Mouse (Mus musculus) liver, embryonic 14 days (tissue): ENCODE measurements around the gene Arpc2. TPM values are rescaled to one million over a fixed set of nuclear protein-coding genes. Genes with fewer than 3 reads are reported as not detected.

ENCODE experiments used
- polyA plus RNA-seq: library from polyadenylated mRNA; depleted of rRNA; stranded (reverse); fragments of >200 nt; gene quantifications from 2 replicates; pipeline ENCODE4 v1.2.3, GENCODE M21; 2012; rRNA removed

Gene Arpc2
- polyA plus RNA-seq: 95.7 and 105 TPM in 2 replicates

GRCm38 (mm10) chr1:74235938-74236589, at the start of gene Arpc2:
Gene Arpc2 (plus strand): TSS chr1:74236084.

GRCm38 (mm10) chr1:74194445-74194844, 41.4 kb upstream of the Arpc2 start, which contains the start of gene Cxcr1:
Gene Cxcr1 (minus strand): TSS chr1:74194631.

GRCm38 (mm10) chr1:74278538-74278937, 42.7 kb downstream of the Arpc2 start, which contains the start of gene Gpbar1:
Gene Gpbar1 (plus strand): TSS chr1:74278550.

GRCm38 (mm10) chr1:74284543-74285160, 48.8 kb downstream of the Arpc2 start, which contains the start of the genes Aamp and Pnkd:
Gene Aamp (minus strand): TSS chr1:74284738.
Gene Pnkd (plus strand): TSS chr1:74284930.

GRCm38 (mm10) chr1:74305522-74305921, 69.6 kb downstream of the Arpc2 start, which contains the start of gene Tmbim1:
Gene Tmbim1 (minus strand): TSS chr1:74305622.

Other genes starting within 250 kb of the Arpc2 start
- gene Tns1, start 111.6 kb upstream of the Arpc2 start, polyA plus RNA-seq: 6.3 TPM in 2 replicates
- 0.05 and 0.07 TPM in 2 replicates for gene Rufy4, start 110.5 kb upstream of the Arpc2 start, polyA plus RNA-seq
- gene Cxcr2, start 82.1 kb upstream of the Arpc2 start, polyA plus RNA-seq: 0.53 and 0.91 TPM in 2 replicates
- 0.06 TPM in 1 of 2 replicates, not detected in the other for gene Cxcr1, start 41.5 kb upstream of the Arpc2 start, polyA plus RNA-seq
- 0.38 and 0.45 TPM in 2 replicates for gene Gpbar1, start 42.5 kb downstream of the Arpc2 start, polyA plus RNA-seq
- 56.1 and 58.3 TPM in 2 replicates for gene Aamp, start 48.7 kb downstream of the Arpc2 start, polyA plus RNA-seq
- gene Pnkd, start 48.8 kb downstream of the Arpc2 start, polyA plus RNA-seq: 16.0 and 16.4 TPM in 2 replicates
- 7.7 and 8.7 TPM in 2 replicates for gene Tmbim1, start 69.5 kb downstream of the Arpc2 start, polyA plus RNA-seq
- gene Catip, start 126.0 kb downstream of the Arpc2 start, polyA plus RNA-seq: 0.06 and 0.11 TPM in 2 replicates
- gene Slc11a1, start 139.1 kb downstream of the Arpc2 start, polyA plus RNA-seq: 8.0 and 13.7 TPM in 2 replicates
- 32.1 and 35.4 TPM in 2 replicates for gene Ctdsp1, start 155.4 kb downstream of the Arpc2 start, polyA plus RNA-seq
- gene Vil1, start 173.3 kb downstream of the Arpc2 start, polyA plus RNA-seq: 0.34 and 0.36 TPM in 2 replicates